Mouse (Mus musculus): Measurements from ENCODE around the gene Aifm2.

Gene Aifm2

DNA sequence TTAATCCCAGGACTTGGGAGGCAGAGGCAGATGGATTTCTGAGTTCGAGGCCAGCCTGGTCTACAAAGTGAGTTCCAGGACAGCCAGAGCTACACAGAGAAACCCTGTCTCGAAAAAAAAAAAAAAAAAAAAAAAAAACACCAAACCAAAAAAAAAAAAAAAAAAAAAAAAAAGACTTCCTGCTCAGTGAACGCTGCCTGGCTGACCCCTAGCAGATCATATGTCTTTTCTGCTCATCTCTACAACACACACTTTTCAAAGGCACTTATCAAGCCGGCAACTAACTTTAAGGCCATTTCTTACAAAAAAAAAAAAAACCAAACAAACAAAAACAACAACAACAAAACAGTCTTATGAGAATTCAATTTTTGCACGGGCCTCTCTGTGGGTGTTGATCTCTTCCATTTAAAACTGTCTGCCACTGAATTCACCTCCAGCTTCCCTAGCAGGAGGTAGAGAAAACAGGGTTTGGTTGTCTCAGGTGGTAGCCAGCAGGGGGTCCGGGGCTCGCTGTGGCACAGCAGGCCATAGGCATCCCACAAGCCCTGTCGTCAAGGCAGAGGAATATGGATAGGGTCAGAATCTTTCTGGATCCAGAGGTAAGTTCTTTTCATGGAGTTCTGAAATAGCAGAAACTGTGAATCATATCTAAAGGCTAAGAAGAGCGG, 66.5 kb downstream of the Aifm2 start:
- no peak for DNase-seq

DNA sequence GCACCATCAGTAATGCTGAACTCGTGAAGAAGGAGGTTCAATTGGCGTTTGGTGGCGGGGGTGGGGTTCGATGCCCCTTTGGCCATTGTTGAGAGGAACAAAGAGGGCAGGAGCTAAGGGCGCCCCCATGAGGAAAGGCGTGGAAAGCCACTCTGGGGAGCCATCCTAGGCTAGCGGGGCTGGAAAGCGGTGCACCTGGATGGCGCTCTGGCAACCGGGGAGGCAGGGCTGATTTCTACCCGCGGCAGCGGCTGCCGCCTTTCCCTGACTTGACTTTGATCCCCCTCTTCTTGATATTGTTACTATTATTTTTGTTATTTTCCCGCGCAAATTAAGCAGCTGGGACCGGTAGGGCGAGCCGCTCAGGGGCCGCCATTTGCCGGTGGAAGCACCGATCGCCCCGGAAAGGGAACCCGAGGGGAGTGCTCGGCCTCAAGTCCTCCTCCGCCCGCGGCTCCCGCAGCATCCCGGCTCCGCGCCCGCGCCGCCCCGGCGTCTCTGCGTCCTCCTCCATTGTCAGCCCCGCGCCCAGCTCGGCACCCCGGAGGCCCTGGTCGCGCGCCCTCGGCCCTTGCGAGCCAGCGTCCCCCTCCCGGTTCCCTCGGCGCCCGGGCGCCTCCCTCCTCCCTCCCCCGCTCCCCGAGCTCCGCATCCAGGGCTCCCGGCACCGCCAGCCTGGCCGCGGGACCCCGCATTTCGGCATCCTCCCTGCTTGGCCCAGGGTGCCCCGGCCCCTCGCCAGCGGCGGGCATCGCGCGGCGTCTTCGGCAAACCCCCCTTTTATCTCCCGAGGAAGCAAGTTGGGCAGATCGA, 67.9 kb downstream of the Aifm2 start:
- peak; percentile 74 for DNase-seq

DNA sequence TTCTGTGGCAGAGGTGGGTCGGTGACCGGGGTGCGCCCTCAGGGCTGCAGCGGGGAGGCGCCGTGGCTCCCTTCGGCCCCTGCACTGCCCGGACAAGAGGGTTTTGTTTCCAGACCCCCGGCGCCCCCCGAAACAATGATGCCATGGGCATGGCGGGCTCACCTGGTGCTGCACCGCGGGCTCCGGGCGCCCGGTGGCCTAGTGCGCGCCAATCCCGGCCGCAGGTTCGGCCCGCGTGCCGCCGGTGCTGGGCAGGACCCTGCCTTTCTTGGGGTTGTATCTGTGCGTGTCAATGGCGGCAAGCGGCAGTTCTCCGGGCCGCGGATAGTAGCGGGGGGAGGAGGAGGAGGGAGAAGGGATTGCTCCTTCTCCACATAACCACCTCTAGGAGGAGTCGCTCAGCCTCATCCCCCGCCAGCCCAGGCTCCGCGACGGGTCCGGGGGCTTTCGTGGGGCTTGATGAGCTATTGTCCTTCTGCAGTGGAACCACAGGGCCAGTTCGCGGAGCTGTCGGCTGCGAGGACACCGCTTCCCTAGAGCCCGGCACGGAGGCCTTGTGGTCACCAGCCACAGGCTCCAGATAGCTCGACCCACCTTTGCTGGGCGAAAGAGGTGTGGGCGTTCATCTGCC, 68.7 kb downstream of the Aifm2 start, which contains the start of gene H2afy2:
H2afy2 (minus strand) TSS at position 527 of the 631 bp plus-strand sequence.
- peak; percentile 72 for DNase-seq

DNA sequence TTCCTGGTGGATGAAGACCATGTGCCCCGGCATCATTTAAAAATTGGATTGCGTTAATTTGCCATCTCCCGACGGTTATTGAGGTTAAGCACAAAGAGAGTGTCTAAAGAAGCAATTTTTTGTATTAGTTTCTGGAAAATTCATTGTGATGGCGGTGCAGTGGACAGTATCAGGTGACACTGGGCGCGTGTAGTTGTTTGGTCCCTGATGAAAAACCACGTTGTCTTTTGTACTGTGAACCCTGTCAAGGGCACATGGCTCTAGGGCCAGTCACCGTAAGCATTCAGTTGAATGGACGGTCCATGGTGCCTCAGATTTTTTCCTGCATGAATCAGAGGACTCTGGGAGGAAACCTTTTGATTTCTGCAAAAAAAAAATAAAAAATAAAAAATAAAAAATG, 69.4 kb downstream of the Aifm2 start:
- DNase-seq: no peak

DNA sequence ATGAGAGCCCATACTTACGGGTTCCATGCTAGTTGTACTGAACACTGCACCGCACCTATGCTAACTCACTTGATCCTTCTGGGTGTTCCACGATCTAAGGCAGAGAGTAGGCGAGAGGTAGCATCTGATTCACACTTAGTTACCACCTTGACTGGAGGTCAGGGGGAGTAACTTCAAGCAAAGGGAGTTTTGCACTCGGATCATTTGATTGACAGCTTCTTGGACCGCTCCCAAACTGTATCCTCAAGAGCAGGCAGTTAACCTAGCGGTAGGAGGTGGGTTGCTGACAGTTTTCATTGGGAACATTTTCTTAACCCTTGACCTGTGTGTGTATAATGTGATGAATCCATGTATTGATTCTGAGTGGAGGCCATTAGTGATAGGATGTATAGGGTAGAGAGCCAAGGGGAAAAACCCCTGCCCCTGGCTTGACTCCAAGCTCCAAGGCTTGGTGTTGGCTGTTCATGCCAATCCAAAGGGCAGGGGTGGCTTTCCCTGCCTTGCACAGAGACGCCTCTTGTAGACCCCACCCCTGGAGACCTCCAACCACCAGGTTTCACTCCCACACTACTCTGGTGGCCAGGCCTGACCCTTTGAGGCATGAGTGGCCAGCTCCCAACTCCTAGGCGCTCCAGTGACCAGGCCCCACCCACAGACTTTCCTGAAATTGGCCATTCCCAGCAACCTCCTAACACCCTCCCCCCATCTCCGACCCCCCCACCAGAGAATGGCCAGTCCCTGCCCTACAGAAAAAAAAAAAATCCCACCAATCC, 72.7 kb downstream of the Aifm2 start:
- DNase-seq: no peak

DNA sequence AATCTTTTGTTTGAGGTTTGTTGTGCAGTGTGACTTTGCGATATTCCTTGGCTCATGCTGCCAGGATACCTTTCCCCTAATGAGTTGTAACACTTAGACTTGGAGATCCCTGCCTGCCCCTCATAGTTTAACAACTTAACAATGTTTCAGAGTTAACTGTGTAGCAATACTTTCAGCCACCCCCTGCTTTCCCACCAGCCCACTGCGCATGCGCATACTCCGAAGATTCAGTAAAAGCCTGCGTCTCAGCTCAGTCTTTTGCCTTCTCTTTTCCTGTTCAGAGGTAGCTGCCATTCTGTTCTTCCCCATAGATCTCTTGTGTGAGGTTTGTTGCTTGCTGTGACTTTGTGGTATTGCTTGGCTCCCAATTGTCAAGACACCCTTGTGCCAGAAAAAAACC, 73.4 kb downstream of the Aifm2 start:
- DNase-seq: no peak

All from kidney, adult 18-20 months (tissue).